Comparison of ENCODE assay signal across 9 mouse cellular contexts in the genomic region with DNA sequence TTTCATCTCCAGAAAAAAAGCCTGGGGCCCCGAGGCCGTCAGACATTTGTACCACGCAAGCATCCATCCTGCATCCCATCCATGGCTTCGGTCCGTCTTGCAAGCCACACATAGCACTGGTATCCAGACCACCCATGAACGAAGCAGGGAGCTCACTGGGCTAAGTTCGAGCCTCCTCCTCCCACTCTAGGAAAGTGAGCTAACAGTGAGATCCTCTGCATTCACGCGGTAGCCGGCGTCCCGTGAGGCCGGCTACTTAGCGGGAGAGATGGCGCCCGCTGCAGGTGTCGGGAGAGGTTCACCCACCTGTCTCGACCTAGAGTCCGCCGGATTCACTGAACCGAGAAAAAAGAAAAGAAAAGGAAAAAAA. TPM values are rescaled to one million over a fixed set of nuclear protein-coding genes. Genes with fewer than 3 reads are reported as not detected.
DNase-seq lines count a peak whose midpoint lies in the region; ATAC-seq lines count a peak whose summit lies in the region.
"Had no signal": no experiment of that assay in that cellular context is flagged by ENCODE, and none has a peak within 500 bp of the region (broad histone marks: within the 10 kb centered on the region; RNA-seq: fewer than 3 reads in every experiment).

No protein-coding gene starts in this region.

- peaks cover 8% of the 10 kb centered on the region for H3K36me3 ChIP-seq in heart, embryonic 15.5 days
- 0 out of 2 replicates have a peak, but pooled peaks cover 7% of the 10 kb centered on the region for H3K36me3 ChIP-seq in hindbrain, embryonic 11.5 days (ENCODE audit: control insufficient read depth, insufficient read depth, low read length)
- H3K36me3 ChIP-seq in megakaryocyte, embryonic 14.5 days (replicated peaks; ENCODE audit: low read length), result peaks cover 59% of the 10 kb centered on the region

- under 1% methylated on average over 21 of the region's 21 CpGs for WGBS in heart, embryonic 15.5 days
- WGBS in hindbrain, embryonic 11.5 days, result under 1% methylated on average over 21 of the region's 21 CpGs

- H3K4me1 ChIP-seq in heart, embryonic 15.5 days (replicated peaks), result peaks cover 39% of the 10 kb centered on the region
- peaks cover 11% of the 10 kb centered on the region for H3K4me1 ChIP-seq in hindbrain, embryonic 11.5 days (replicated peaks; ENCODE audit: control insufficient read depth, insufficient read depth, low read length)
- peaks cover 58% of the 10 kb centered on the region for H3K4me1 ChIP-seq in megakaryocyte, embryonic 14.5 days

- no peak for DNase-seq in heart, adult 8-10 months (ENCODE audit: low spot score)
- DNase-seq in ZHBTc4 (ENCODE audit: low read depth, low spot score), result peak; percentile 74
- no peak for DNase-seq in hindbrain, embryonic 11.5 days (ENCODE audit: low spot score)
- DNase-seq in thymus, postnatal 0 days (ENCODE audit: low spot score), result no peak
- no peak for DNase-seq in c-Kit-positive CD71-positive TER-119-positive erythroid progenitor cells, embryonic 14.5 days (ENCODE audit: low spot score)
- no peak for DNase-seq in adrenal gland, postnatal 14 days

- H3K9ac ChIP-seq in heart, embryonic 15.5 days, result peak overlapping the region; percentile 83
- H3K9ac ChIP-seq in hindbrain, embryonic 11.5 days (ENCODE audit: low read depth, low read length), result peak overlapping the region; percentile 86

- peak overlapping the region; percentile 65 for H3K27ac ChIP-seq in heart, embryonic 15.5 days
- no peak overlapping the region for H3K27ac ChIP-seq in hindbrain, embryonic 11.5 days (ENCODE audit: low read depth, low read length)

- peak overlapping the region; percentile 80 for H3K4me3 ChIP-seq in heart, embryonic 15.5 days
- H3K4me3 ChIP-seq in hindbrain, embryonic 11.5 days (ENCODE audit: low read depth, low read length), result peak overlapping the region; percentile 77
- peak overlapping the region; percentile 99 for H3K4me3 ChIP-seq in megakaryocyte, embryonic 14.5 days (replicated peaks)

- H3K9me3 ChIP-seq in heart, embryonic 15.5 days (replicated peaks), result no peaks in the 10 kb centered on the region
- H3K9me3 ChIP-seq in hindbrain, embryonic 11.5 days (ENCODE audit: control insufficient read depth, low read length), result no peaks in the 10 kb centered on the region
- H3K9me3 ChIP-seq in megakaryocyte, embryonic 14.5 days, result no peaks in the 10 kb centered on the region

- H3K27me3 ChIP-seq in heart, embryonic 15.5 days, result no peaks in the 10 kb centered on the region
- H3K27me3 ChIP-seq in hindbrain, embryonic 11.5 days (ENCODE audit: control insufficient read depth, insufficient read depth, low read length), result no peaks in the 10 kb centered on the region
- H3K27me3 ChIP-seq in megakaryocyte, embryonic 14.5 days (replicated peaks), result no peaks in the 10 kb centered on the region

- H3K4me2 ChIP-seq in heart, embryonic 15.5 days, result peak overlapping the region; percentile 85
- H3K4me2 ChIP-seq in hindbrain, embryonic 11.5 days (replicated peaks; ENCODE audit: low read depth, low read length), result peak overlapping the region; percentile 83

- ATAC-seq in heart, embryonic 15.5 days (replicated peaks; ENCODE audit: insufficient number of reproducible peaks, insufficient read depth, low FRiP score, low read depth), result peak; percentile 14
- ATAC-seq in hindbrain, embryonic 11.5 days (ENCODE audit: low FRiP score), result peak; percentile 62

RNA-seq across cellular contexts. Expression of a gene that starts 0.2 kb away (rescaled TPM):
- 31.6 and 33.1 TPM in 2 replicates for polyA plus RNA-seq in heart, embryonic 15.5 days (2015; fragmentation: Nextera tagmentation; extraction: Ambion mirVana)
- 10 to 100 TPM; 41.4 to 45.8 (median 45.2) TPM for total RNA-seq in heart, adult 8-10 months (2022)
- 26.1 and 28.9 TPM in 2 replicates for polyA plus RNA-seq in hindbrain, embryonic 11.5 days (2014; fragmentation: Nextera tagmentation; extraction: Ambion mirVana)
- polyA plus RNA-seq in megakaryocyte, embryonic 14.5 days (2012; ENCODE audit: insufficient read depth, low replicate concordance), result 11.6 and 18.5 TPM in 2 replicates
- polyA plus RNA-seq in thymus, postnatal 0 days (2015; fragmentation: Nextera tagmentation; extraction: Ambion mirVana), result 59.2 and 72.2 TPM in 2 replicates
- 56.7 and 59.3 TPM in 2 replicates for total RNA-seq in adrenal gland, postnatal 14 days (2021)

RNA-seq across cellular contexts. Expression of a gene that starts 0.6 kb away (rescaled TPM):
- 27.6 and 29.9 TPM in 2 replicates for polyA plus RNA-seq in heart, embryonic 15.5 days (2015; fragmentation: Nextera tagmentation; extraction: Ambion mirVana)
- total RNA-seq in heart, adult 8-10 months (2022), result 10 to 100 TPM; 25.4 to 36.8 (median 30.4) TPM
- 23.4 and 27.7 TPM in 2 replicates for polyA plus RNA-seq in hindbrain, embryonic 11.5 days (2014; fragmentation: Nextera tagmentation; extraction: Ambion mirVana)
- polyA plus RNA-seq in megakaryocyte, embryonic 14.5 days (2012; ENCODE audit: insufficient read depth, low replicate concordance), result 2.9 and 15.9 TPM in 2 replicates
- 29.2 and 30.4 TPM in 2 replicates for polyA plus RNA-seq in thymus, postnatal 0 days (2015; fragmentation: Nextera tagmentation; extraction: Ambion mirVana)
- total RNA-seq in adrenal gland, postnatal 14 days (2021), result 38.5 and 47.5 TPM in 2 replicates

RNA-seq across cellular contexts. Expression of a gene that starts 23.0 kb away (rescaled TPM):
- 12.1 and 15.9 TPM in 2 replicates for polyA plus RNA-seq in heart, embryonic 15.5 days (2015; fragmentation: Nextera tagmentation; extraction: Ambion mirVana)
- total RNA-seq in heart, adult 8-10 months (2022), result 1 to 10 TPM; 3.0 to 5.0 (median 3.5) TPM
- 12.5 and 15.5 TPM in 2 replicates for polyA plus RNA-seq in hindbrain, embryonic 11.5 days (2014; fragmentation: Nextera tagmentation; extraction: Ambion mirVana)
- 7.7 and 14.6 TPM in 2 replicates for polyA plus RNA-seq in megakaryocyte, embryonic 14.5 days (2012; ENCODE audit: insufficient read depth, low replicate concordance)
- polyA plus RNA-seq in thymus, postnatal 0 days (2015; fragmentation: Nextera tagmentation; extraction: Ambion mirVana), result 12.8 and 14.1 TPM in 2 replicates
- 9.1 and 9.3 TPM in 2 replicates for total RNA-seq in adrenal gland, postnatal 14 days (2021)

RNA-seq across cellular contexts. Expression of a gene that starts 49.0 kb away (rescaled TPM):
- not detected in 2 replicates for polyA plus RNA-seq in heart, embryonic 15.5 days (2015; fragmentation: Nextera tagmentation; extraction: Ambion mirVana)
- not detected for total RNA-seq in heart, adult 8-10 months (2022)
- polyA plus RNA-seq in hindbrain, embryonic 11.5 days (2014; fragmentation: Nextera tagmentation; extraction: Ambion mirVana), result not detected in 2 replicates
- not detected in 2 replicates for polyA plus RNA-seq in megakaryocyte, embryonic 14.5 days (2012; ENCODE audit: insufficient read depth, low replicate concordance)
- 1.6 and 2.1 TPM in 2 replicates for polyA plus RNA-seq in thymus, postnatal 0 days (2015; fragmentation: Nextera tagmentation; extraction: Ambion mirVana)
- total RNA-seq in adrenal gland, postnatal 14 days (2021), result not detected in 2 replicates
- total RNA-seq: neutrophil, adult 5-6 weeks had no signal

RNA-seq across cellular contexts. Expression of a gene that starts 55.3 kb away (rescaled TPM):
- not detected in 2 replicates for polyA plus RNA-seq in heart, embryonic 15.5 days (2015; fragmentation: Nextera tagmentation; extraction: Ambion mirVana)
- total RNA-seq in heart, adult 8-10 months (2022), result not detected
- not detected in 2 replicates for polyA plus RNA-seq in hindbrain, embryonic 11.5 days (2014; fragmentation: Nextera tagmentation; extraction: Ambion mirVana)
- polyA plus RNA-seq in megakaryocyte, embryonic 14.5 days (2012; ENCODE audit: insufficient read depth, low replicate concordance), result 0.19 TPM in 1 of 2 replicates, not detected in the other
- 0.08 and 0.09 TPM in 2 replicates for polyA plus RNA-seq in thymus, postnatal 0 days (2015; fragmentation: Nextera tagmentation; extraction: Ambion mirVana)
- total RNA-seq in adrenal gland, postnatal 14 days (2021), result not detected in 2 replicates
- total RNA-seq: neutrophil, adult 5-6 weeks had no signal
